Mouse (Mus musculus): ENCODE data around the gene Mex3a. TPM values are rescaled to one million over a fixed set of nuclear protein-coding genes. Genes with fewer than 3 reads are reported as not detected.
A peak's percentile ranks its signal among the peaks of the same experiment; 100 is the strongest.

The Mex3a gene
- polyA plus RNA-seq, 1 experiment from 2014 or later = 28.6 TPM

DNA sequence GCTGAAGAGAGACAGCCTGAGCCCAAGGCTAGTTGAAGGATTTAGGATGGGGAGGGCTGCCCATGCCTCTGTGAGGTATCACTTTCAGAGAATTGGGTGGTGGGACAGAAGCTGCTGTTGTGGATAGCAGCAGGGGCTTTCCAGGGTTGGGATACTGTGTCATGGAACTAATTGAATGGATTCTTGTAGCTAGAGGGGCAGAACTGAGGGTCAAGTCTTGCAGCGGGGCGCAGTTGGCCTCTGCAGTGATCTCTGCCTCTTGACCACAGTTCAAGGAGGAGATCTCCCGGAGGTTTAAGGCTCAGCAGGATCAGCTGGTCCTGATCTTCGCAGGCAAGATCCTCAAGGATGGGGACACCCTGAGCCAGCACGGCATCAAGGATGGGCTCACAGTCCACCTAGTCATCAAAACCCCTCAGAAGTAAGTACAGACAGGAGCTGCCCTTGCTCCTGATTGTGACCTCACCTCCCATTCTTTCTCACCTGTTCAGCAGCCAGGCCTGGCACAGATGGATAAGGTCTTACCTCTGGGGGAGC lies 22.9 kb downstream of the Mex3a start:
- Histone ChIP-seq H3K36me3 (replicated peaks) (peaks cover 58% of the 10 kb centered on the region), H3K27ac (no peak overlapping the region; the same call in 1 of the 2 replicates), H3K27me3 (ENCODE audit: poor library complexity, severe bottlenecking) (no peaks in the 10 kb centered on the region), H3K4me3 (peak overlapping the region; percentile 70), H3K4me1 (peaks cover 44% of the 10 kb centered on the region), H3K9me3 (no peaks in the 10 kb centered on the region)
- WGBS = 87% methylated on average over 5 of the region's 5 CpGs
- no peak for DNase-seq (ENCODE audit: extremely low spot score, low spot score)

DNA sequence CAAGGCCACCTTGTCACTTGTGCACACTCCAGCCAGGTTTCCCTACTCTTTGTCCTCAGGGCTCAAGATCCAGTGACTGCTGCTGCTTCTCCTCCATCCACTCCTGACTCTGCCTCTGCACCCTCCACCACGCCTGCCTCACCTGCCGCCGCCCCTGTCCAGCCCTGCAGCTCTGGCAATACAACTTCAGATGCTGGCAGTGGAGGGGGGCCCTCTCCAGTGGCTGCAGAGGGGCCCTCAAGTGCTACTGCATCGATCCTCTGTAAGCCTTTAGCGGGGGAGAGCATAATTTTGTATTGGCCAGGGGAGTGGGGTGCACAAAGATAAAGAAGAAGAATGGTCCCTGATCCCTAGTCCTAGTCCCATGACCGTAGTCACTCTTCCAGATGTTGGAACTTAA lies 23.5 kb downstream of the Mex3a start:
- Histone ChIP-seq H3K36me3 (replicated peaks) (peaks cover 58% of the 10 kb centered on the region), H3K27me3 (ENCODE audit: poor library complexity, severe bottlenecking) (no peaks in the 10 kb centered on the region), H3K4me3 (peak overlapping the region; percentile 70; the same call in 1 of the 2 replicates), H3K27ac (no peak overlapping the region), H3K9me3 (no peaks in the 10 kb centered on the region), H3K4me1 (peaks cover 44% of the 10 kb centered on the region)
- WGBS = 98% methylated on average over 6 of the region's 6 CpGs
- no peak for DNase-seq (ENCODE audit: extremely low spot score, low spot score)

DNA sequence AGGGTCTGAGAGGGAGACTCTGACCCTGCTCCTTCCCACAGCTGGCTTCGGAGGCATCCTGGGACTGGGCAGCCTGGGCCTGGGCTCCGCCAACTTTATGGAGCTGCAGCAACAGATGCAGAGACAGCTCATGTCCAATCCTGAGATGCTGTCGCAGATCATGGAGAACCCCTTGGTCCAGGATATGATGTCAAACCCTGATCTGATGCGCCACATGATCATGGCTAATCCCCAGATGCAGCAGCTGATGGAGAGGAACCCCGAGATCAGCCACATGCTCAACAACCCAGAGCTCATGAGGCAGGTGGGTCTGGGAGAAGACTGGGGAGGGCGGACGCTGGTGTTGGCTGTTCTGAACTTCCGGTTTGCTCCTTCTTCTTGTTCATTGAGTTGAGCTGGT lies 24.4 kb downstream of the Mex3a start:
- Histone ChIP-seq H3K9me3 (no peaks in the 10 kb centered on the region), H3K27ac (no peak overlapping the region), H3K4me1 (peaks cover 37% of the 10 kb centered on the region), H3K36me3 (replicated peaks) (peaks cover 67% of the 10 kb centered on the region), H3K27me3 (ENCODE audit: poor library complexity, severe bottlenecking) (no peaks in the 10 kb centered on the region), H3K4me3 (no peak overlapping the region)
- no peak for DNase-seq (ENCODE audit: extremely low spot score, low spot score)
- 95% methylated on average over 8 of the region's 8 CpGs for WGBS

DNA sequence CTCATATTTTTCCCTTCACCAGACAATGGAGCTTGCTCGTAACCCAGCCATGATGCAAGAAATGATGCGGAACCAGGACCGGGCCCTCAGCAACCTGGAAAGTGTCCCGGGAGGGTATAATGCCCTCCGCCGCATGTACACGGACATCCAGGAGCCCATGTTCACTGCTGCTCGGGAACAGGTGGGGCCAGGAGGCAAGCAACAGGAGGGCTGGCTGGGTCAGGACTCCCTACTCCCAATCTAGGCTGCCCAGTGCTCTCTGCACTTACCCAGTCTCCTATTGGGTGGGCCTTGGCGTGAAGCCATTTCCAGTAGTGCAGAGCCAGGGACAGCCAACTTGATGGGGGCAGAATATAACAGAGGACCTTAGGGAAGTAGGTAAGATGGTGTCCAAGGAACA lies 27.4 kb downstream of the Mex3a start:
- Histone ChIP-seq H3K9me3 (no peaks in the 10 kb centered on the region), H3K4me1 (peaks cover 19% of the 10 kb centered on the region), H3K27ac (no peak overlapping the region), H3K36me3 (replicated peaks) (peaks cover 97% of the 10 kb centered on the region), H3K27me3 (ENCODE audit: poor library complexity, severe bottlenecking) (no peaks in the 10 kb centered on the region), H3K4me3 (no peak overlapping the region)
- no peak for DNase-seq (ENCODE audit: extremely low spot score, low spot score)
- WGBS = 96% methylated on average over 9 of the region's 9 CpGs

DNA sequence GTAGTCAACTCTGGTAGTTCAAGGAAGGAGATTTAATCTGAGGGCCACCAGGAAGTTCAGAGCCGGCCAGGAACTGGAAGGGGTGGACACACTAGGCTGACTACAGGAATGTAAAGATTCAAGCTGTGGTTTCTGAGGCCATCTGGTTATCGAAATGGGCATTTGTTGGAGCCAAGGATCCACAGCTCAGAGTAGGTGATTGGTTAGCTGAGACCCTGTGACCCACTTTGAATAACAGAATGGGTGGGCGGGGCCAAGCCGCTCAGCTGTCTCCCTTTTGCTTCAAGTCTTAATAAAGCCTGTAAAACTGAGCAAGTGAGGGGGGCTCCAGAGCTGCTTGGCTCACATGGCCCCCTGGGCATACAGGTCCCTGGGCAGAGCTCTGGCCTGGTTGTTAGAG lies 29.8 kb downstream of the Mex3a start:
- Histone ChIP-seq H3K4me1 (0 out of 2 replicates have a peak, but pooled peaks cover 2% of the 10 kb centered on the region), H3K27ac (no peak overlapping the region), H3K9me3 (no peaks in the 10 kb centered on the region), H3K27me3 (ENCODE audit: poor library complexity, severe bottlenecking) (no peaks in the 10 kb centered on the region), H3K36me3 (replicated peaks) (peaks cover 100% of the 10 kb centered on the region), H3K4me3 (no peak overlapping the region)
- no peak for DNase-seq (ENCODE audit: extremely low spot score, low spot score)
- WGBS = 81% methylated on average over 4 of the region's 4 CpGs

DNA sequence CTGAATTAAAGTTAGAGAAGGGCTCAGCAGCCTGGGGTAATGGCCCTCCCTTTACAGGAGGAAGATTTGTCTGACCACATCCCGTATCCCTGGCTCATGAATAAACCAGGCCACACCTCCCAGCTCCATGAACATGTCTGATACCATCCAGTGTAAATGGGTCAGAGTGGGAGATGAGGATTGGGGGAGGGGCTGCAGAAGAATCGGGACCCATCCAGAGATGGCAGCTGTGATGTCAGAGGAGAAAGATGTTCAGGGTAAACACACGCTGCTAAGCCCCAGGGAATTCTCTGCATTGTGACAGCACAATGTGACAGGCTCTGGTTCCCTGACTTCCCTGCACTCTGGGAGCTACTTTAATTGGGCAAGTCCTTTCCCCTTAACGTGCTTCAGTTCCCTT lies 31.2 kb downstream of the Mex3a start:
- H3K36me3 ChIP-seq (replicated peaks) = peaks cover 100% of the 10 kb centered on the region
- no peak overlapping the region for H3K27ac ChIP-seq
- 82% methylated on average over 4 of the region's 4 CpGs for WGBS
- no peaks in the 10 kb centered on the region for H3K27me3 ChIP-seq (ENCODE audit: poor library complexity, severe bottlenecking)
- no peak for DNase-seq (ENCODE audit: extremely low spot score, low spot score)
- H3K9me3 ChIP-seq = no peaks in the 10 kb centered on the region
- H3K4me1 ChIP-seq = 0 out of 2 replicates have a peak, but pooled peaks cover 2% of the 10 kb centered on the region
- H3K4me3 ChIP-seq = no peak overlapping the region

DNA sequence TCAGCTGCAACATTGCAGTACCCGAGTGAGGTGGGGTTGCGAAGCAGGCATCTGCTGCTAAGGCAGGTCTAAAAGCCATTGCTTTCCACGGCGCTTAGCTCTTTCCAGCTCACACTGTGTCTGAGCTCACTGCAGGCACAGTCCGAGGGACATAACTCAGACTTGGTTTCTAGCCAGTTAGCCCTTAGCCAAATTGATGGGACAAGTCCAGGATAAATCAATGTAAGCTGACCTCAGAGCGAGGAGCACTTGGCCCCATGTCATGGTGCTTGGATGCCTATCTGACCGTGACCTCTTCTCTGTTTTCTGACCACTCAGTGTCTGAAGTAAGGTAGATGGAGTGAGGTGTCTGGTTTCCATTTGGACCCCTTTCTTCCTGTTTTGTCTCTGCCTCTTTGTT lies 31.8 kb downstream of the Mex3a start:
- H3K36me3 ChIP-seq (replicated peaks) = peaks cover 100% of the 10 kb centered on the region
- H3K9me3 ChIP-seq = no peaks in the 10 kb centered on the region
- H3K4me1 ChIP-seq = 0 out of 2 replicates have a peak, but pooled peaks cover 2% of the 10 kb centered on the region
- H3K27ac ChIP-seq = no peak overlapping the region
- H3K4me3 ChIP-seq = no peak overlapping the region
- WGBS = 95% methylated on average over 7 of the region's 7 CpGs
- no peak for DNase-seq (ENCODE audit: extremely low spot score, low spot score)
- H3K27me3 ChIP-seq (ENCODE audit: poor library complexity, severe bottlenecking) = no peaks in the 10 kb centered on the region

DNA sequence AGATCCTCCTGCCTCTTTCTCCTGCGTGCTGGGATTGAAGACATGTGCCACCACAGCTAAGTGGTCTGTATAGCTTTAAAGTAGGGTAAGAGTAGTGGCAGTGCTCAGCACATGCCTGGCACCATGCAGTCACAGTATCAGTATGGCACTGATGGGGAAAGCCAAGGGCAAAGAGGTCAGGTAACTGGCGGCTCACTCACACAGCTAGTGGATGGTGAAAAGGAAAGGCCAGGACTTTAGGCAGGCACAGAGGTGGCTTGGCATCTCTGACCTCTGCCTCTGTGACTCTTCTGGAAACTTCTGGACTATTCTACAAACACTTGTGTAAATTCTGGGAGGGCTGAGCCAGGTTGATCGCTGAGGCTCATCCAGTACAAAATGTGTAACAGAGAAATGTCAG lies 33.9 kb downstream of the Mex3a start:
- DNase-seq (ENCODE audit: extremely low spot score, low spot score) = no peak
- H3K27me3 ChIP-seq (ENCODE audit: poor library complexity, severe bottlenecking) = no peaks in the 10 kb centered on the region
- H3K36me3 ChIP-seq (replicated peaks) = peaks cover 99% of the 10 kb centered on the region
- no peaks in the 10 kb centered on the region for H3K9me3 ChIP-seq
- no peak overlapping the region for H3K27ac ChIP-seq
- H3K4me3 ChIP-seq = no peak overlapping the region
- H3K4me1 ChIP-seq = 0 out of 2 replicates have a peak, but pooled peaks cover 2% of the 10 kb centered on the region
- 93% methylated on average over 3 of the region's 3 CpGs for WGBS

DNA sequence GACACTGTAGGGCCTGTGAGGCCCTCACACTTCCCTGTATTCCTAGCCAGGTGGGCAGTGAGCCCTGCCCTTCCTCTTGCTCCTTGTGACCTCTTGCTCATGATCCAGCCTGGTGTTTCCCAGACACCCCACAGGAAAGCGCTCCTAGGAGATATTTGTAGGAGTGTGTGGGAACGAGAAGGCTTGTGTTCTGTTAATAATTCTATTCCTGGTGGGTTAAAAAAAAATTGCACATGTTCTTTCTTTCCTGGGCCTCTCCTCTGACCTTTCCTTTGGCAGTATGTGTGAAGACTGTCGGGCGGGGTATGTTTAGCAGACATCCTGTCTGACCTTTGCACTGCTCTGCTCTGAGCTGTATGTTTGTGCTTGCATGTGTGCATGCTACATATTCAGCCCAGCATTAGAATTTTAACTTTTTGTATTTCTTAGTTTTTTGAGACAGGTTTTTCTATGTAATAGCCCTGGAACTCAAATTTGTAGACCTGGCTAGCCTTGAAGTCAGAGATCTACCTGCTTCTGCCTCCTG lies 34.4 kb downstream of the Mex3a start:
- 95% methylated on average over 4 of the region's 4 CpGs for WGBS
- H3K36me3 ChIP-seq (replicated peaks) = peaks cover 94% of the 10 kb centered on the region

DNA sequence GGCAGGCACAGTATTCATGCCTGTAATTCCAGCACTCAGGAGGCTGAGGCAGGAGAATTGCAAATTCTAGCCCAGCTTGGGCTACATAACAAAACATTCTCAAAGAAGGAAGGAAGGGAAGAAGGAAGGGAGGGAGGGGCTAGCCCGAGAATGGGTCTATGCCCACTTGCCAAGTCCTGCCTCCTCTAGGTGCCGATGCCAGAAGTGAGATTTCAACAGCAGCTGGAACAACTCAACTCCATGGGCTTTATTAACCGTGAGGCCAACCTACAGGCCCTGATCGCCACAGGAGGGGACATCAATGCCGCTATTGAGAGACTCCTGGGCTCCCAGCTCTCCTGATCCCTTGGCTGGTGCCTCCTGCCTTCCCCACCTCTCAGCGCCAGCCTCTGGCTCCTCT lies 35.7 kb downstream of the Mex3a start:
- no peaks in the 10 kb centered on the region for H3K4me1 ChIP-seq
- H3K9me3 ChIP-seq = no peaks in the 10 kb centered on the region
- no peak for DNase-seq (ENCODE audit: extremely low spot score, low spot score)
- 96% methylated on average over 6 of the region's 6 CpGs for WGBS
- peaks cover 81% of the 10 kb centered on the region for H3K36me3 ChIP-seq (replicated peaks)
- H3K27ac ChIP-seq = no peak overlapping the region
- H3K4me3 ChIP-seq = no peak overlapping the region
- no peaks in the 10 kb centered on the region for H3K27me3 ChIP-seq (ENCODE audit: poor library complexity, severe bottlenecking)

More for the DNA sequence above, 34.4 kb downstream of the Mex3a start:
- Histone ChIP-seq H3K27ac (no peak overlapping the region), H3K9me3 (no peaks in the 10 kb centered on the region), H3K27me3 (ENCODE audit: poor library complexity, severe bottlenecking) (no peaks in the 10 kb centered on the region), H3K4me3 (no peak overlapping the region), H3K4me1 (0 out of 2 replicates have a peak, but pooled peaks cover 2% of the 10 kb centered on the region)
- DNase-seq (ENCODE audit: extremely low spot score, low spot score) = no peak

DNA sequence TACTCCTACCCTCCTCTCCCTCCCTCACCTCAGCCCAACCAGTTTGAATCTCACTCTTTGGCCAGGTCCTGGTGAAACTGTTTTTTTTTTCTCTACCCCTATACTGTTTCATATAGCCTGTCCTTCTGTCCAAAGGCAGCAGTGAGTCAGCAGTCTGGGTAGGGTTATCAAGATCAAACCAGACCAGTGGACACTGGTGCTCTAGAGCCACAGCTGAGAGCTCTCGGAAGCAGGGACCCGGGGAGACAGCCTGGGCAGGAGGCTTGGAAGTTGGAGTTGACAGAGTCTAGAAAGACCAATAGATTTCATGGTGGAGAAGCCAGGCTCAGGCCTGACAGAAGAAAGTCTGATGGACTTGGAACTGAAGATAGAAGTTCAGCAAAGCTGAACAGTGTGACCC lies 36.4 kb downstream of the Mex3a start:
- no peaks in the 10 kb centered on the region for H3K9me3 ChIP-seq

DNA sequence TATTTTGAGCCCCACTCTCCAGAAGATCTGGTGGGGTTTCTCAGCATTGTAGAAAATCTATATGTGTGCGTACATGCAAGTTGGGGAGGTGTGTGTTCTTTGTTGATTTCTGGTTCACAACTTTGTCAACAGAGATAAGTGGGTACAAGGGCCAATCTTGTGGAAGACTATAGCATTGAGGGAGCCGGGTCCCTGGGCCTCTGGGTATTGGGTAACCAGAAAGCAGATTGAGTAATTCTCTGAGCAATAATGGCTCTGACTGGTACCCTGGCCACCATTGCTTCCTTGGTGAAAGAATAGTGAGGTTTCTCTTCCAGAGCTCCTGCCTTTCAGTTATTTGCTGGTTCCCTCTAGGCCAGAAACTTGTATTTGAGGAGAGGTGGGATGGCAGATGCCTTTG lies 36.9 kb downstream of the Mex3a start:
- H3K27me3 ChIP-seq (ENCODE audit: poor library complexity, severe bottlenecking) = no peaks in the 10 kb centered on the region
- no peak overlapping the region for H3K27ac ChIP-seq
- DNase-seq (ENCODE audit: extremely low spot score, low spot score) = no peak
- peaks cover 69% of the 10 kb centered on the region for H3K36me3 ChIP-seq (replicated peaks)
- no peak overlapping the region for H3K4me3 ChIP-seq
- no peaks in the 10 kb centered on the region for H3K9me3 ChIP-seq
- H3K4me1 ChIP-seq = no peaks in the 10 kb centered on the region
- 95% methylated on average over 2 of the region's 2 CpGs for WGBS

More for the DNA sequence above, 36.4 kb downstream of the Mex3a start:
- DNase-seq (ENCODE audit: extremely low spot score, low spot score) = no peak
- Histone ChIP-seq H3K27me3 (ENCODE audit: poor library complexity, severe bottlenecking) (no peaks in the 10 kb centered on the region), H3K4me3 (no peak overlapping the region), H3K27ac (no peak overlapping the region), H3K4me1 (no peaks in the 10 kb centered on the region), H3K36me3 (replicated peaks) (peaks cover 74% of the 10 kb centered on the region)
- 93% methylated on average over 2 of the region's 2 CpGs for WGBS

DNA sequence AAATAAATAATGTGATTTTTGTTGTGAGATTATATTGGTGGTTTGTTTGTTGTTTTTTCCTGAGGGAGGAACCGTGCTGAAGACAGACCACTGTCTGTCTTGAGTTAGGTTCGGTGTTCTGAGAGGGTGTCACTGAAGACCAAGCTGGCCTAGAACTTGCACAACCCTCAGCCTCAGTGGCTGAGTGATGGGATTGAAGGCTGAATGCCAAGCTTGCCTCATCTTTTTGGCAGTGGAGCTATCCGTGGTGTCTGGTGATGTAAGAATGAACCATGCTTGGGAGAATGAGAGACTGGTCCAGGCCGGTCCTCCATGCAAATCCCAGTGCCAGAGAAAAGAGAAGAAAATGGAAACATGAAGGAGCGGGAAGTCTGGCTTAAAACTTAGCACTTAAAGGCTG lies 37.5 kb downstream of the Mex3a start:
- Histone ChIP-seq H3K4me3 (no peak overlapping the region), H3K4me1 (no peaks in the 10 kb centered on the region), H3K27me3 (ENCODE audit: poor library complexity, severe bottlenecking) (no peaks in the 10 kb centered on the region), H3K9me3 (no peaks in the 10 kb centered on the region), H3K27ac (no peak overlapping the region), H3K36me3 (replicated peaks) (peaks cover 63% of the 10 kb centered on the region)
- no peak for DNase-seq (ENCODE audit: extremely low spot score, low spot score)
- WGBS = 96% methylated on average over 5 of the region's 5 CpGs
